13 mouse cellular contexts compared by ENCODE assay signal in the genomic region with DNA sequence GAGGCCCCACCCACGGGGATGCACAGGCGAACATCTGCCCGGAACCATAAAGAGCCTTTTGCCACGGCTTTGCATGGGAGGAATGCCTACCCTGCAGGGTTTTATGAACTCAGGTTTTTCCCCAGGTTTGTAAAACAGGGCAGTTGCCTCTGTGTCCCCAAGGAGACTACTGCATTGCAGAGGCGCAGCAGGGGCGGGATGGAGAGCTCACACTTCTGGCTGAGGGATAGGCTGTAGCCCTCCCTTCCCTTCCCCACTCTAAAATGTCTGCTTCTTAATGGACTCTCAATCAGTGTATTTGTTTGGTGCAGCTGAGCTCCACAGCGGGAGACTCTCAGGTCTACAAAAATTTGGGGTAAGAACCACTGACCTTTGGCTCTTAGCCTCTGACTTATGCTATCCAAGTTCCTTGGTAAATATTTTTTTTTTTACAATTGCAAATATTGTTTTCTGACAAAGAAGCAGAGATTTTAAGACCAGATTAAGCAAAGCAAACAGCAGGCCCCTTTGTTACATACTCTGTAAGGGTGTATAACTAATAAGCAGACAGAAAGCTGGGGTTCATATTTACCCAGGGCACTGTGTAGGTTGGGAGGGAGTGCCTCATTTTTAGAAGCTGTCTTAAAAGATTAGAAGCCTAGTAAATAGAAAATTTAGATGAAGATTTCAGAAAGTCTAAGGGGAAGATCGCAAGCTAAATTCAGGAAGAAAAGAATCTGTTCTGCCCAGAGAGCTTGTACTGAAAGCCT.
DNase-seq lines count a peak whose midpoint lies in the region; ATAC-seq lines count a peak whose summit lies in the region.
"Had no signal": no experiment of that assay in that cellular context is flagged by ENCODE, and none has a peak within 500 bp of the region (broad histone marks: within the 10 kb centered on the region; RNA-seq: fewer than 3 reads in every experiment).

No protein-coding gene starts in this region.

- peak; percentile 28 for DNase-seq in R1 (ENCODE audit: low read depth, low spot score)
- no peak for DNase-seq in urinary bladder, adult 2 months (ENCODE audit: low spot score)
- no peak for DNase-seq in thymus, postnatal 36 days
- DNase-seq: adrenal gland, postnatal 25 days; B cell, adult 2 months; cerebellum, postnatal 25 days; kidney, postnatal 10 days had no signal

- no peaks in the 10 kb centered on the region for H3K9me3 ChIP-seq in heart, embryonic 13.5 days
- no peaks in the 10 kb centered on the region for H3K9me3 ChIP-seq in heart, embryonic 11.5 days (replicated peaks; ENCODE audit: control insufficient read depth, low read length)
- H3K9me3 ChIP-seq in forebrain, embryonic 12.5 days: no peaks in the 10 kb centered on the region
- no peaks in the 10 kb centered on the region for H3K9me3 ChIP-seq in limb, embryonic 15.5 days

- no peak overlapping the region for H3K4me2 ChIP-seq in heart, embryonic 13.5 days
- no peak overlapping the region for H3K4me2 ChIP-seq in heart, embryonic 11.5 days
- H3K4me2 ChIP-seq in forebrain, embryonic 12.5 days: 0 out of 2 replicates have a peak overlapping the region, but pooled peaks have one; percentile 4
- H3K4me2 ChIP-seq in limb, embryonic 15.5 days: no peak overlapping the region

- no peak overlapping the region for H3K4me3 ChIP-seq in heart, embryonic 13.5 days
- no peak overlapping the region for H3K4me3 ChIP-seq in heart, embryonic 11.5 days (ENCODE audit: low read depth, low read length)
- H3K4me3 ChIP-seq in forebrain, embryonic 12.5 days (replicated peaks): no peak overlapping the region
- H3K4me3 ChIP-seq in limb, embryonic 15.5 days: no peak overlapping the region

- ATAC-seq in heart, embryonic 13.5 days (ENCODE audit: extremely low read depth, insufficient number of reproducible peaks, low FRiP score, low TSS enrichment): no peak
- ATAC-seq in heart, embryonic 11.5 days (replicated peaks; ENCODE audit: insufficient number of reproducible peaks, low FRiP score, low TSS enrichment): no peak
- peak; percentile 78 for ATAC-seq in forebrain, embryonic 12.5 days (ENCODE audit: low FRiP score)
- ATAC-seq in limb, embryonic 15.5 days (ENCODE audit: insufficient number of reproducible peaks, low FRiP score, low TSS enrichment, low read depth): no peak
- no peak for ATAC-seq in monocyte, adult 5-6 weeks (replicated peaks; ENCODE audit: insufficient number of reproducible peaks, low FRiP score, low TSS enrichment, poor library complexity, severe bottlenecking)

- peaks cover 20% of the 10 kb centered on the region for H3K4me1 ChIP-seq in heart, embryonic 13.5 days
- H3K4me1 ChIP-seq in heart, embryonic 11.5 days (ENCODE audit: control insufficient read depth, insufficient read depth, low read length): 0 out of 2 replicates have a peak, but pooled peaks cover 6% of the 10 kb centered on the region
- peaks cover 49% of the 10 kb centered on the region for H3K4me1 ChIP-seq in forebrain, embryonic 12.5 days
- peaks cover 31% of the 10 kb centered on the region for H3K4me1 ChIP-seq in limb, embryonic 15.5 days

- WGBS in heart, embryonic 13.5 days: 60% methylated on average over 8 of the region's 8 CpGs
- WGBS in heart, embryonic 11.5 days (ENCODE audit: insufficient replicate concordance): 58% methylated on average over 8 of the region's 8 CpGs
- 28% methylated on average over 8 of the region's 8 CpGs for WGBS in forebrain, embryonic 12.5 days
- 36% methylated on average over 8 of the region's 8 CpGs for WGBS in limb, embryonic 15.5 days

- H3K27ac ChIP-seq in heart, embryonic 13.5 days (replicated peaks): 0 out of 2 replicates have a peak overlapping the region, but pooled peaks have one; percentile 5
- no peak overlapping the region for H3K27ac ChIP-seq in heart, embryonic 11.5 days (ENCODE audit: low read depth, low read length)
- peak overlapping the region; percentile 74 for H3K27ac ChIP-seq in forebrain, embryonic 12.5 days
- peak overlapping the region; percentile 44; the same call in 1 of the 2 replicates for H3K27ac ChIP-seq in limb, embryonic 15.5 days
- H3K27ac ChIP-seq: macrophage had no signal

- H3K27me3 ChIP-seq in heart, embryonic 13.5 days (replicated peaks): no peaks in the 10 kb centered on the region
- no peaks in the 10 kb centered on the region for H3K27me3 ChIP-seq in heart, embryonic 11.5 days (ENCODE audit: control insufficient read depth, insufficient read depth, low read length)
- H3K27me3 ChIP-seq in forebrain, embryonic 12.5 days: 0 out of 2 replicates have a peak, but pooled peaks cover 3% of the 10 kb centered on the region
- no peaks in the 10 kb centered on the region for H3K27me3 ChIP-seq in limb, embryonic 15.5 days

- no peak overlapping the region for H3K9ac ChIP-seq in heart, embryonic 13.5 days
- no peak overlapping the region for H3K9ac ChIP-seq in heart, embryonic 11.5 days (ENCODE audit: low read depth, low read length)
- no peak overlapping the region for H3K9ac ChIP-seq in forebrain, embryonic 12.5 days
- H3K9ac ChIP-seq in limb, embryonic 15.5 days: no peak overlapping the region

- H3K36me3 ChIP-seq in heart, embryonic 13.5 days: no peaks in the 10 kb centered on the region
- H3K36me3 ChIP-seq in heart, embryonic 11.5 days (ENCODE audit: control insufficient read depth, insufficient read depth, low read length): no peaks in the 10 kb centered on the region
- H3K36me3 ChIP-seq in forebrain, embryonic 12.5 days (replicated peaks): no peaks in the 10 kb centered on the region
- no peaks in the 10 kb centered on the region for H3K36me3 ChIP-seq in limb, embryonic 15.5 days
